Mouse (Mus musculus) splenic B cell, adult 2 months (primary cell): ENCODE measurements around the gene Cct3.
"Not testable (repeated sequence)": the region's sequence is repeated elsewhere in the genome, so short reads cannot be mapped to it uniquely, and the experiment has no call there.

ENCODE experiments used
- DNase-seq: peaks from one replicate; pipeline ENCODE4 v3.0.0-alpha.2; 2011; ENCODE audit warnings: low read depth, low spot score
- H3K27me3 ChIP-seq: 2 replicates; pipeline ENCODE4 v1.6.1; 2012; ENCODE audit warnings: mild to moderate bottlenecking, low read length, moderate library complexity, mixed read lengths; ENCODE audit not compliant: control insufficient read depth, poor library complexity, insufficient read depth, severe bottlenecking
- H3K36me3 ChIP-seq: 2 replicates; pipeline ENCODE4 v1.6.1; 2012; ENCODE audit warnings: mild to moderate bottlenecking, low read length, moderate library complexity, mixed read lengths; ENCODE audit not compliant: control insufficient read depth, poor library complexity, insufficient read depth, severe bottlenecking

Cct3 gene

DNA sequence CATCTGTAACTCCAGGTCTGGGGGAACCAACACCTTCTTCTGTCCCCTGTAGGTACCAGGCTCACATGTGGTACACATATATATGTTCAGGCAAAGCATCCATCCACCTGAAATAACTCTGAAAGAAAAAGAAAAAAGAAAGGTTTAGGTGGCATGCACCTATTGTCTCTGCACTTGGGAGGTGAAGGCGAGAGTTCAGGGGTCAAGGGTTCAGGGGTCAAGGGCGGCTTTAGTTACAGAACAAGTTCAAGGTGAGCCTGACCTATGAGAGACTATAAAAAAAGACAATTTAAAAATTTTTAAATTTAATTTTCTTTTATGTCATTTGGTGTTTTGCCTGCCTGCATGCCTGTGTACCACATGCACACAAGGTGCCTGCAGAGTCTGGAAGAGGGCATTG lies 16.9 kb upstream of the Cct3 start:
- H3K27me3 ChIP-seq = no peaks in the 10 kb centered on the region
- DNase-seq = no peak
- H3K36me3 ChIP-seq = no peaks in the 10 kb centered on the region

- H3K36me3 ChIP-seq, H3K27me3 ChIP-seq, DNase-seq: not testable (repeated sequence)
These were observed 15.6 kb upstream of the Cct3 start for GRCm38 (mm10) chr3:88281141-88281916.

GRCm38 (mm10) chr3:88284815-88285564 lies 11.9 kb upstream of the Cct3 start:
- not testable (repeated sequence) for H3K36me3 ChIP-seq, DNase-seq, H3K27me3 ChIP-seq

GRCm38 (mm10) chr3:88285565-88285895 lies 11.4 kb upstream of the Cct3 start:
- not testable (repeated sequence) for H3K36me3 ChIP-seq, H3K27me3 ChIP-seq, DNase-seq

- H3K36me3 ChIP-seq = no peaks in the 10 kb centered on the region
- no peaks in the 10 kb centered on the region for H3K27me3 ChIP-seq
- no peak for DNase-seq
These were observed 9.8 kb upstream of the Cct3 start, which contains the start of gene Gm38392 for GRCm38 (mm10) chr3:88287110-88287509. Gene Gm38392 (minus strand): TSS chr3:88287210.

GRCm38 (mm10) chr3:88288133-88288713 lies 8.7 kb upstream of the Cct3 start:
- not testable (repeated sequence) for DNase-seq, H3K27me3 ChIP-seq, H3K36me3 ChIP-seq

DNA sequence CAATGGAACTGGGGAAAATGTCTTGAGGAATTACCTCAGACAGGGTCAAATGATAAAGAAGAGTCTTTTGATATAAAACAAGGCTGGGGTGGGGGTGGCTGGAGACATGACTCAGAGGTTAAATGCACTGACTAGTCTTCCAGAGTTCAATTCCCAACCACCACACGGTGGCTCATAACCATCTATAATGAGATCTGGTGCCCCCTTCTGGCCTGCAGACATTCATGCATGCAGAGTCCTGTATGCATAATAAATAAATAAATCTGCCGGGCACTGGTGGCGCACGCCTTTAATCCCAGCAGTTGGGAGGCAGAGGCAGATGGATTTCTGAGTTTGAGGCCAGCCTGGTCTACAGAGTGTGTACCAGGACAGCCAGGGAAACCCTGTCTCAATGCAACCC lies 4.9 kb upstream of the Cct3 start:
- H3K27me3 ChIP-seq = no peaks in the 10 kb centered on the region
- peak; percentile 46 for DNase-seq

GRCm38 (mm10) chr3:88295272-88295671 lies 1.6 kb upstream of the Cct3 start:
- H3K27me3 ChIP-seq, DNase-seq, H3K36me3 ChIP-seq: not testable (repeated sequence)

More for the DNA sequence above, 4.9 kb upstream of the Cct3 start:
- no peaks in the 10 kb centered on the region for H3K36me3 ChIP-seq

DNA sequence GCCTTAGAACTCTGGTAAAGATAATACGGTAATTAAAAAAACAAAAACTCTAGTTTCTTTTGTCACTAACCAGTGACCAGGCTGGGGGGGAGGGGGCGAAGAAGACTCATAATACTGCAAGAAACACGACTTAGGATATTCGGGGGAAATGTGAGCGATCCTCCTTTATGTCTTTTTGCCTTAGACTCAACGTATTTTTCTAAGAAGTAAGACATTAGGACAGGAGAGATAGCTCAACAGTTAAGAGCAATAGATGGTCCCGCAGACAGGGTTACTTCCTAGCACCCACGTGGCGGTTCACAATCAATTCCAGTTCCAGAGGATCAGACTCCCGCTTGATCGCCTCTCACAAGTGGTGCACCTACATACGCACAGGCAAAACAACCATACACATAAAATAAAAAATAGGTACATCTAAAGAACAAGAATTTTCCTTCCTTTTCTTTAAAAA lies 781 bp upstream of the Cct3 start:
- Histone ChIP-seq H3K36me3 (peaks cover 11% of the 10 kb centered on the region), H3K27me3 (no peaks in the 10 kb centered on the region)
- DNase-seq = no peak

DNA sequence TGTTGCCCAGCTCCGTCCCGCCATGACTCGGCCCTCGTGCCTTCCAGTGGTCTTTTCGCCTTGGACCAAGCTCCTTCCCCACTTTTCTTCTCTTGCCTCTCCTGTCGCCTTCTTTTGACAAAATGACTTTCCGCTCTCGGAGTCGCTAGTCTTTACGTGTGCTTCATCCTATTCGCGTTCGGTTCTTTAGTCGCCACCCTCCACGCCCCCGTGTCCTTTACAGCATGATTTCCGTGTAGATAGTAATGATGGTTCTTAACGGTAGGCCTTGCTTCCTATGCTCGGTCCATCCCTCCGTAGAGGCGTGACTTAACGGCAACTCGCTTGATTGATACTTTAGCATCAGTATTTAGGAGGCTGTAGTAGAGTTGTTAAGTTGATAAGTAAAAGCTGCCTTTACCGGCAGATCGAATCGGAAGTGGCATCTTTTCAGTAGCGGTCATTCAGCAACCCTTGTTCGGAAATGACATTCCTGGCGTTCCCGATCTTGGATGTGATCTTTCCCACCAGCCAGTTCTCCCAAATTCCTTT lies 470 bp downstream of the Cct3 start:
- peaks cover 12% of the 10 kb centered on the region for H3K36me3 ChIP-seq
- no peaks in the 10 kb centered on the region for H3K27me3 ChIP-seq
- DNase-seq = peak; percentile 68

DNA sequence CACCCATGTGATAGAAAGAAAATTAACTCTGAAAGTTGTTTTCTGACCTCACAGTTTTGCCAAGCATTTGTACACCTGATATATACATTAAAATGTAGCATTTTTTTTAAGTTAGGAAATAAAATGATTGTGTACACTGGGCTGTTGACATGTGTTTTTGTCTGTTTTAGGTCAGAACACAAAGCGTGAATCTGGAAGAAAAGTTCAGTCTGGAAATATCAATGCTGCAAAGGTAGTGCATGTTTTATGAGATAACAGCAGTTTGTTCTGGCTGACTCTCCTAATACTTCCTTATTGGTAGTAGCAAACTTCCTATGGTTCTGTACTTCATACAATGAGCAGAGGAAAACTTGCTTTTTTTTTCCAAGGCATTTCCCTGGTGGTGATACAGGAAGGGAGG lies 2.3 kb downstream of the Cct3 start:
- peaks cover 18% of the 10 kb centered on the region for H3K36me3 ChIP-seq
- H3K27me3 ChIP-seq = no peaks in the 10 kb centered on the region
- DNase-seq = no peak

DNA sequence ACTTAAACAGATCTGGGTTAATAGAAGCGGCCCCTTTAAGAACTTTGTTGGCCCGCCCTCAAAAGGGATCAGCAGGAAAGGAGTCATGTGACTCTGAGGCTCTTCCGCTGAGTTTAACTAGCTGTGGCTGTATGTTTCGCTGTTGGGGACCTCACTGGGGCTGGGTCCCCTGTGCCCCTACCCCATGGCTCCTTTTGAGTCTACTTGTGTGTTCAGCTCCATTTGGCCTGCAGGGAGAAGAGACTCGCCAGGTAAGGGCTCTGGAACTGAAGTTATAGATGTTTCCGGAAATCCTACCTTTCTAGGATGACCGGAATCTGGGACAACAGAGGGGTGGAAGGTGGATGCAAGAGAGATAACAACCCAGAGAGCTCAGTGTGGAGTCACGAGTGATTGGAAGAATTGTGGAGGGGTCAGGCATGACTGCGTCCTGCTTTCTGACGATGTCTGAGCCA lies 28.1 kb downstream of the Cct3 start, which contains the start of gene Glmp:
Gene Glmp (plus strand): TSS at position 73 of the 455 bp plus-strand sequence.
- H3K27me3 ChIP-seq = no peaks in the 10 kb centered on the region
- DNase-seq = peak; percentile 74
- H3K36me3 ChIP-seq = peaks cover 6% of the 10 kb centered on the region

DNA sequence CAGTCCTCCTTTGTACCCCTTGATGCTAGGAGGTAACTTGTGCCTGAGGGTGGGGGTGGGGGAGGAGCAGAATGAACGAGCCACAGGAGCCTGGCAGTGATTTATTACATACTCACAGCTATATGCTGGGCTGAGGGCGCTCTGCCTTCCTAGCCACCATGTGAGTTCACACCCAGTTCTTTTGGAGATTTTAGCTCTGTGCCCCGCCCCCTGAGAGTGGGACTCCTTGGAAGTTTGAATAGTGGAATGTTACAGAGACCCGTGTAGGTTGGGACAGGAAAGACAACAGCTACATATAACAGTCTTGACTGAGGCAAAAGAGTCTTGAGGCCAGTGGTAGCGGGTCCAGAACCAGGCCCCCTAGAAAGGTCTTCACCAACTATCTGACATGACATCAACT lies 32.0 kb downstream of the Cct3 start:
- H3K27me3 ChIP-seq = no peaks in the 10 kb centered on the region
- no peak for DNase-seq
- peaks cover 2% of the 10 kb centered on the region for H3K36me3 ChIP-seq

DNA sequence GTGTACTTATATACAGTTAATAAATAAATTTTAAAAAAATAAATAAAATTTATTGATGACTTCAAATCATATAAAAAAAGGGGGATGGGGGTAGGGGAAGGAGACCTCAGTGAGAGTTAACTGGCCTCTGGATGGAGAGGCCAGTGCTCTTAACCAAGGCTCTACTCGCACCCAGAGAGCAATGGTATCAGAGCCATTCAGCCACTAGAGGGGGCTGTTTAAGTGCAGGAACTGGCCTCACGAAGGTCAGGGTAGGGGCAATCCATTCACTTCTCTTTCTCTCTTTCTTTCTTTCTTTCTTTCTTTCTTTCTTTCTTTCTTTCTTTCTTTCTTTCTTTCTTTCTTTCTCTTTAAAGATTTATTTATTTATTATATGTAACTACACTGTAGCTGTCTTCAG lies 34.4 kb downstream of the Cct3 start:
- Histone ChIP-seq H3K36me3 (peaks cover 2% of the 10 kb centered on the region), H3K27me3 (no peaks in the 10 kb centered on the region)
- peak; percentile 83 for DNase-seq
